23 mouse cellular contexts compared by ENCODE assay signal in genomic region chr5:72431856-72432255, GRCm38 (mm10).
DNase-seq lines count a peak whose midpoint lies in the region; ATAC-seq lines count a peak whose summit lies in the region.
"Had no signal": no experiment of that assay in that cellular context is flagged by ENCODE, and none has a peak within 500 bp of the region (broad histone marks: within the 10 kb centered on the region; RNA-seq: fewer than 3 reads in every experiment).

No protein-coding gene starts in this region.

- H3K27ac ChIP-seq in intestine, embryonic 16.5 days (ENCODE audit: low read length), result no peak overlapping the region
- H3K27ac ChIP-seq in hindbrain, embryonic 16.5 days (ENCODE audit: low read depth, low read length), result no peak overlapping the region
- H3K27ac ChIP-seq: embryonic facial prominence, embryonic 13.5 days; forebrain, embryonic 10.5 days; heart, embryonic 13.5 days; hindbrain, embryonic 15.5 days had no signal

- H3K4me1 ChIP-seq in intestine, embryonic 16.5 days (ENCODE audit: control insufficient read depth, insufficient read depth, low read length), result no peaks in the 10 kb centered on the region
- no peaks in the 10 kb centered on the region for H3K4me1 ChIP-seq in hindbrain, embryonic 16.5 days (ENCODE audit: control insufficient read depth, insufficient read depth, low read depth, low read length)
- H3K4me1 ChIP-seq: embryonic facial prominence, embryonic 13.5 days; forebrain, embryonic 10.5 days; hindbrain, embryonic 15.5 days had no signal

- no peak for DNase-seq in frontal cortex, postnatal 14 days (ENCODE audit: low spot score in 2 of 2)
- DNase-seq in 3T3-L1 (ENCODE audit: low read depth, low spot score), result peak; percentile 38
- DNase-seq in R1 (ENCODE audit: low read depth, low spot score), result peak; percentile 58
- DNase-seq in fibroblast of lung, adult 2 months (ENCODE audit: low read depth), result peak; percentile 2
- DNase-seq in kidney, adult 11 months, result no peak
- DNase-seq: adrenal gland, adult 8-10 months; cerebellum, adult 11-12 months; cerebellum, adult 9-10 months; cerebellum, postnatal 25 days; gastrocnemius, postnatal 10 days; heart, postnatal 36 days; kidney, adult 18-20 months had no signal

- no peaks in the 10 kb centered on the region for H3K9me3 ChIP-seq in intestine, embryonic 16.5 days (ENCODE audit: control insufficient read depth, low read length)
- no peaks in the 10 kb centered on the region for H3K9me3 ChIP-seq in hindbrain, embryonic 16.5 days (ENCODE audit: control insufficient read depth, low read length)
- H3K9me3 ChIP-seq: embryonic facial prominence, embryonic 13.5 days; forebrain, embryonic 10.5 days; G1E; heart, embryonic 13.5 days; hindbrain, embryonic 15.5 days had no signal

- no peak overlapping the region for H3K4me2 ChIP-seq in intestine, embryonic 16.5 days (ENCODE audit: low read depth, low read length)
- H3K4me2 ChIP-seq in hindbrain, embryonic 16.5 days (ENCODE audit: low read length), result no peak overlapping the region
- H3K4me2 ChIP-seq: embryonic facial prominence, embryonic 13.5 days; heart, embryonic 13.5 days; hindbrain, embryonic 15.5 days had no signal

- H3K4me3 ChIP-seq in intestine, embryonic 16.5 days (ENCODE audit: low read length), result no peak overlapping the region
- no peak overlapping the region for H3K4me3 ChIP-seq in hindbrain, embryonic 16.5 days (ENCODE audit: low read length)
- H3K4me3 ChIP-seq: embryonic facial prominence, embryonic 13.5 days; forebrain, embryonic 10.5 days; heart, embryonic 13.5 days; hindbrain, embryonic 15.5 days had no signal

- 73% methylated on average over 3 of the region's 3 CpGs for WGBS in intestine, embryonic 16.5 days
- 81% methylated on average over 3 of the region's 3 CpGs for whole genome bisulfite sequencing in hindbrain, embryonic 16.5 days

- H3K36me3 ChIP-seq in intestine, embryonic 16.5 days (ENCODE audit: control insufficient read depth, insufficient read depth, low read length), result no peaks in the 10 kb centered on the region
- H3K36me3 ChIP-seq in hindbrain, embryonic 16.5 days (ENCODE audit: control insufficient read depth, insufficient read depth, low read length), result no peaks in the 10 kb centered on the region
- H3K36me3 ChIP-seq: embryonic facial prominence, embryonic 13.5 days; forebrain, embryonic 10.5 days; G1E; heart, embryonic 13.5 days; hindbrain, embryonic 15.5 days had no signal

- H3K9ac ChIP-seq in intestine, embryonic 16.5 days (ENCODE audit: low read depth, low read length), result no peak overlapping the region
- no peak overlapping the region for H3K9ac ChIP-seq in hindbrain, embryonic 16.5 days (ENCODE audit: low read depth, low read length)
- H3K9ac ChIP-seq: embryonic facial prominence, embryonic 13.5 days; heart, embryonic 13.5 days; hindbrain, embryonic 15.5 days had no signal

- H3K27me3 ChIP-seq in intestine, embryonic 16.5 days (replicated peaks; ENCODE audit: control insufficient read depth, insufficient read depth, low read length), result no peaks in the 10 kb centered on the region
- H3K27me3 ChIP-seq in hindbrain, embryonic 16.5 days (replicated peaks; ENCODE audit: control insufficient read depth, insufficient read depth, low read length), result no peaks in the 10 kb centered on the region
- H3K27me3 ChIP-seq: CH12.LX; embryonic facial prominence, embryonic 13.5 days; heart, embryonic 13.5 days; hindbrain, embryonic 15.5 days had no signal

- ATAC-seq in frontal cortex, adult (ENCODE audit: low TSS enrichment), result peak; percentile 65
- ATAC-seq in intestine, embryonic 16.5 days, result no peak
- ATAC-seq in hindbrain, embryonic 16.5 days, result no peak
- ATAC-seq: forebrain, embryonic 14.5 days; inflammation-experienced regulatory T-cells, adult 6 months had no signal

Comparison
In these comparisons a context has a peak if more than half of its experiments do, and no peak if none do; other contexts are left out.
1. DNase-seq: peak in 3T3-L1 (single experiment), R1 (single experiment) and fibroblast of lung, adult 2 months (single experiment); none in frontal cortex, postnatal 14 days (0 of 2) and kidney, adult 11 months (single experiment).